Mouse (Mus musculus) bone marrow, adult 2 months (tissue): ENCODE data around the gene Ssr3.

Experiments
- CTCF ChIP-seq: fragments of 200-500 bp; IDR thresholded peaks from 2 replicates; pipeline ENCODE4 v1.5.1; 2011; ENCODE audit warnings: low read length, control low read depth; ENCODE audit not compliant: control insufficient read depth, insufficient read depth
- POLR2A ChIP-seq: fragments of 200-500 bp; IDR thresholded peaks from 2 replicates; pipeline ENCODE4 v1.6.1; 2011; ENCODE audit warnings: low read depth, mild to moderate bottlenecking, control low read depth, low read length, borderline replicate concordance; ENCODE audit not compliant: control insufficient read depth

GRCm38 (mm10) chr3:65374729-65375128, 17.7 kb downstream of the Ssr3 start:
- TF ChIP-seq CTCF: no peak
- no peak for TF ChIP-seq POLR2A
